Mouse (Mus musculus): ENCODE data around the gene Rgs3. TPM values are rescaled to one million over a fixed set of nuclear protein-coding genes. Genes with fewer than 3 reads are reported as not detected.

Rgs3 gene
- 10 to 100 TPM; 38.9 to 42.2 TPM for total RNA-seq (2021)
- long read RNA-seq, experiment 1, full-length matches to known transcripts = 29 of 52 reads
- long read RNA-seq, experiment 1, partial matches to known transcripts = 12 of 52 reads
- long read RNA-seq, experiment 1, other reads (novel, unspliced or antisense) = 11 of 52 reads
- long read RNA-seq, experiment 2, full-length matches to known transcripts = 46 of 74 reads
- long read RNA-seq, experiment 2, partial matches to known transcripts = 20 of 74 reads
- long read RNA-seq, experiment 2, other reads (novel, unspliced or antisense) = 8 of 74 reads

DNA sequence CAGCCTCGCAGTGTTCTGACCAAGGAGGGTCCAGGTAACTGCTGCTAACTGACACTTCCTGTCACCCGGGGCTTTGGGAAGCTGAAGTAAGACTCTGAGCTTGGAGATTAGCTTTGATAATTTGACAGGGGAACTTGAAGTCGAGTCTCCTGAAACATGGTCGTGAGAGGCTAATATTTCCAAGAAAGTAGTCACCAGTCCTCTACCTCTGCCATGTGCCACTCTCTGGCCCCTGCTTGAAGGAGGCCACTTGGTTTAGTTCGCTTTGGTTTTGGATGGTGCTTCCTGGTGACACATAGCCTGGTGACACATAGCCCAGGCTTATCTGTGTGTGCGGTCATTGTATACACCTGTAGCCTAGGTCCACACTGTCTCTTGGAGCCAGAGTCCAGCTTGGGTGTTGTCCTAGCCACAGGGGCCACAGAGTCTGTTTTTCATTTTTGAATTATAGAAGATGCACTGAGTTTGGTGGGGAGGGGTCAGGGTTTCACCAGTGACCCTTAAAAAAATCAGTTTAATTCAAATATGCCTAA lies at the start of gene Rgs3:
Gene Rgs3 (plus strand): TSS at position 51 of the 533 bp plus-strand sequence.
- intact Hi-C loops (cut with DNase I) = no loop called here
- DNase-seq = no peak

DNA sequence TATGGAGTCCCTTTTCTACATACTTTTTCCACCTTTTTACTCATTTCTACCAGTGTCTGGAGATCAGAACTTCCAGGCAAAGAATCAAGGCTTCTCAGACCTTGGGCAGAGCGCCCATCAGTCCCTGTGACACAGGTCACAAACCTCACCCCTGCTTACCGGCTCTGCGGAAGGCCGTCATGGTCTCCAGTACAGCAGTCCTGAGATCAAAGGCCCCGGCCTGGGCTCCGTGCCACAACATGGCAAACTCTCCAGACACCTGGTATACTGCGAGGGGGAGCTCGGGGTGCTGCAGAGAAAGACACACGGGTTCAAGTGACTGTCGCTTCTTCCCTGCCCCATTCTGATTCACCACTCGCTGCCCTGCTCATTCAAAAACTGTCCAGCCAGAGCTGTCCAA lies 49.7 kb upstream of the Rgs3 start:
- intact Hi-C loops (cut with DNase I) = loop anchor here (5.0 kb wide), 2 partner anchors 53 to 163 kb away; no protein-coding TSS in a partner anchor
- DNase-seq = no peak

DNA sequence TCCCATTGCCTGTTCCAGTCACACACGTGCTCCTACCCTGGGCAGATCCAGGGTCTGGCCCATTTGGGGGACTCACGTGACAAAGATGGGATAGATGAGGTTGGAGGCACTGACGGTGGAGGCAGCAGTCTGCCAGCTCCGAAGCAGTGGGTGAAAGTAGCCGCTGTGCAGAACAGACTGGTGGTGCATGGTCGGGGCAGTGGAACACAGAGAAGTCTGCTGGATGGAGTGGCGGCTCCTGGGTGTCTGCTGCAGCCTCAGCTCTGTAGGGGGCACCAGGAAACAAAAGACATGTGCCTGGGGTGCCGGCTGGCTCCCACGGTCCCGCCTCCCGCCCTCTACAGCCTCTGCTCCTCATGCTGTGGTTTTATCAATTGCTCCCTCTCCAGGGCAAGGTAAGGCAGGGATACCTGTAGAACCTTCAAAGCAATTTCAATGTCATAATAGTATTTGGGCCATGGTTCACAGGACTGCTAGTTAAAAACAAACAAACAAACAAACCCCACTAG lies 45.6 kb upstream of the Rgs3 start:
- intact Hi-C loops (cut with DNase I) = no loop called here
- DNase-seq = no peak

- intact Hi-C loops (cut with DNase I) = loop anchor here (5.0 kb wide), 1 partner anchor 108 kb away; the partner anchor contains the start of genes Cdc26 and Prpf4
- no peak for DNase-seq
Measured at GRCm38 (mm10) chr4:62514995-62515394, 44.7 kb upstream of the Rgs3 start.

GRCm38 (mm10) chr4:62515490-62515889 lies 44.2 kb upstream of the Rgs3 start:
- DNase-seq = no peak
- intact Hi-C loops (cut with DNase I) = loop anchor here (5.0 kb wide), 1 partner anchor 108 kb away; the partner anchor contains the start of genes Cdc26 and Prpf4

DNA sequence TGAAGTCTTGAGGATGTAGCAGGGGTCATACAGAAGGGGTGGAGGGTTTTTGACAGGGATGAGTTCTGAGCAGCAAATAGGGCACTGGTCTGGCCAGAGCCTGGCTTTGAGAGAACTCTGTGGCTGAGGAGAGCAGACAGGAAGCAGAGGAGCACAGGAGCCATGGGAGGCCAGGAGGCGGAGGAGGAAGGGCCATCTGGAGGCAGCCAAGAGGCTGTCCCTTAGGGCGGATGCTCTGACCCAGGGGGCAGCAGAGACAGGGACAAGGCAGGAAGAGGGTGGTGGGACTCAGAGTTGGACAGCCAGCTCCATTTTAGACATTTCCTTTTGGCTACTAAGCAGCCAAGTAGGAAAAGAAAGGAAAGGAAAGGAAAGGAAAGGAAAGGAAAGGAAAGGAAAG lies 43.6 kb upstream of the Rgs3 start:
- intact Hi-C loops (cut with DNase I) = loop anchor here (5.0 kb wide), 1 partner anchor 109 kb away; the partner anchor contains the start of genes Cdc26 and Prpf4
- DNase-seq = peak; percentile 64 to 67

DNA sequence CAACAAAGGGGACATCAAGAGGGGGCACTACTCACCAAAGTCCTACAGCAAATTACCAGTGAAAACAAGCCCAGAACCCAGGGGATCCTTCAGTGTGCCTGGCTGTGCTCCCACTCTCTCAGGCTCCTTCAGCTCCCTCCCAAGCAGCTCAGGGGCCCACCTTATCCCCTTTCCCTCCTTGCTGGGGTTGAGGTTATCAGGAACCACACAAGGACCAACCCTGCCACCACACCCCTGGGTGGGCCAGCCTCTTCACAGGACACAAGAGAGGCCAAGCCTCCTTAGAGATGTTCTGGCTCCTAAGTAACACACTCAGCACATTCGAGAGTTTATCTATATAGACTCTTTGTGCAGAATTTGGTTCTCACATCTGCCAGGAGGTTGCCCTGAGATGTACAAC lies 43.1 kb upstream of the Rgs3 start:
- no peak for DNase-seq

DNA sequence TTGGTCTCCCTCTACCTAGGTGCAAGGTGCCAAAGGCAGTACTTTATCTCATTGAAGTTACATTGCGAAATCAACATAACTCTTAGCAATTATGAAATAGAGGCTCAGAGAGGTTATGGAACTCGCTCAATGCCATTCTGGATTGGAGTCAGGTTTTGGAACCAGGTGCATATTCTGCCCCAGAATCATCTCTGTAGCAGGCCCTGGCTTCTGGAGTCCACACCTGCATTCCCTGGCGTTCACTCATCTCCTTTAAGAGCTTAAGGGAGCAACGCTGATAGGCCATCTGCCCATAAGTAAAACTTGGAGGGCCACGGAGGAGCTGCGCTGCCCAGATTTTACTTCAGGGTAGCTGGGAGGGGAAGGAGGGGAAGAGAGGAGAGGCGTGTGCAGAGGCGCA lies 42.6 kb upstream of the Rgs3 start:
- no peak for DNase-seq
- intact Hi-C loops (cut with DNase I) = loop anchor here (5.0 kb wide), 1 partner anchor 110 kb away; the partner anchor contains the start of genes Cdc26 and Prpf4

More for the DNA sequence above, 43.1 kb upstream of the Rgs3 start:
- intact Hi-C loops (cut with DNase I) = loop anchor here (5.0 kb wide), 1 partner anchor 109 kb away; the partner anchor contains the start of genes Cdc26 and Prpf4

DNA sequence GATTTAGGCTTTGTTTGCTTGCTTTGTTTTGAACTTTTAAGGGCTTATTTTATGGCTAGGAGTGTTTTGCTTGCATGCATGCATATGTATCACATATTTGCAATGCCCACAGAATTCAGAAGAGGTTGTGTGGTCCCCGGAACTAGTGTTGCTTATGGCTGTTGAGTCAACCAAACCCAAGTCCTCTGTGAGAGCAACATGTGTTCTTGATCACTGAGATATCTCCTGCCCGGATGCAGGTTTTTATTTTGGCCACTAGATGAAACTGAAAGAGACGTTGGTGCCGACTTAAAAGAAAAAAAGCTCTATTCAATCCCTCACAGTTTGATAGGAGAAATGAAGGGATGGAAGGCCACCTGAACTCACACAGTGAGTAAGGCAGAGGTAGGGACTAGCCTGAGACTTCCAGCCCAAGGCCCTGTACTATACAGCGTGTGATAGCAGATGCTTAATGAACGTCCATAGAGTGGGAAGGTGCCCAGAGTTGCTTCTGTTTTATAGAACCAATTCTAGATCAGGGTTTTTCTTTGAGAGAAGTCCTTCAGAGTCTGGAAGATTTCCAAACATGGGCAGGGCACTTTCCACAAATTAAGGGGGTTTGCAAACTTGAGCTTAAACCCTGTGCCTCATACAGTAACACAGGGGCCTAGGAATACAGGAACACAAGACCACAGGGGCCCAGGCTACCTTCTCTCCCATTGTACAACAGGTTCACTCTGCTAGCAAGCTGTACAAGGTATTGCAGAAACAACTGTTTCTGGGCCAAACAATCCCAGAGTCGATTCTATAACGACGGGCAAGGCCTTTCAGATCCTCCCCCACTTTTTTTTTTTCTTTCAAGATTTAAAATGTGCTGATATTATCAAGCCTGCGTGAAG lies 41.9 kb upstream of the Rgs3 start:
- intact Hi-C loops (cut with DNase I) = loop anchor here (2.0 to 5.0 kb wide), 2 partner anchors 15 to 110 kb away; partner anchors contain the start of genes Cdc26, Hdhd3 and Prpf4
- DNase-seq = no peak

- intact Hi-C loops (cut with DNase I) = loop anchor here (2.0 to 5.0 kb wide), 2 partner anchors 16 to 111 kb away; partner anchors contain the start of genes Cdc26, Hdhd3 and Prpf4
- DNase-seq = peak in 1 of 2 experiments; percentile 59
Measured at GRCm38 (mm10) chr4:62518416-62519121, 41.1 kb upstream of the Rgs3 start.

- DNase-seq = no peak
- intact Hi-C loops (cut with DNase I) = loop anchor here (2.0 to 5.0 kb wide), 2 partner anchors 16 to 112 kb away; partner anchors contain the start of genes Cdc26, Hdhd3 and Prpf4
Measured at GRCm38 (mm10) chr4:62519122-62519848, 40.4 kb upstream of the Rgs3 start.

- peak; percentile 90 to 91 for DNase-seq
- intact Hi-C loops (cut with DNase I) = loop anchor here (2.0 to 5.0 kb wide), 2 partner anchors 17 to 113 kb away; partner anchors contain the start of genes Cdc26, Hdhd3 and Prpf4
Measured at GRCm38 (mm10) chr4:62519849-62520233, 39.8 kb upstream of the Rgs3 start, which contains the start of gene Alad. TSS of gene Alad (minus strand) at chr4:62519918.

- intact Hi-C loops (cut with DNase I) = no loop called here
- DNase-seq = no peak
Measured at GRCm38 (mm10) chr4:62520892-62521400, 38.7 kb upstream of the Rgs3 start.

GRCm38 (mm10) chr4:62524651-62525488 lies 34.8 kb upstream of the Rgs3 start, which contains the start of the genes Pole3 and 4933430I17Rik:
TSS of gene Pole3 (minus strand) at chr4:62525068.
TSS of gene 4933430I17Rik (plus strand) at chr4:62525369.
- DNase-seq = peak; percentile 97 to 99
- intact Hi-C loops (cut with DNase I) = no loop called here

DNA sequence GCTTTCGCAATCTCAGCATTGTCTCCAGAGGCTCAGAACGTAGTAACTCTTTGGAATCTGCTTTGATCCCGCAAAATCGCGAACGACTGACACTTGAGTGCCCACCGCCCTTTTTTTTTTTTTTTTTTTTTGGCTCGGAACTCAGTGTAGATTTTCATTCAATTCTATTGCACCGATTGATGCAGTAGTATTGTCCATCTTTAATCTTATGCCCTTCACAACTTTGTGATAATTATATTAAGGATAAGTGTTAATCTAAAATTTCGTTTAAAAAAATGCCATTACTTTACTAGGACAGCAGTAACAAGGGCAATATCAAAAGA lies 34.2 kb upstream of the Rgs3 start:
- DNase-seq = no peak
- intact Hi-C loops (cut with DNase I) = no loop called here

GRCm38 (mm10) chr4:62526256-62526655 lies 33.4 kb upstream of the Rgs3 start:
- DNase-seq = no peak
- intact Hi-C loops (cut with DNase I) = no loop called here

DNA sequence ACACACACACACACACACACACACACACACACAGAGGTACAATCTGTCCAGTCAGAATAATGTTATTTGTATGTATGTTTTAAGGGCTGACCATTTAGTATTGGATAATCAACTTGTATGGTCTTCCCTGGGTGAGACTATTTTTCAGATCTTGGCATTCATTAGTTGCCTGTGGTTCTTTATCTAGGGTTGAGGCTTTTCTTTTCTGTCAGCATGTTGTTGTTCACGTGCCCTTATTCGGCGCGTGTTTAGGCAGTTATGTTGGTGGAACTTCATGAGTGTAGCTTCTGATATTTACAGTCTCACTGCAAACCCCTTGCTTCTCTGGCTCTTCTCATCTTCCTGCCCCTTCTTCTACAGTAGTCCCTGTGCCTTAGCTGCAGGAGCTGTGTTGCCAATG lies 32.0 kb upstream of the Rgs3 start:
- intact Hi-C loops (cut with DNase I) = no loop called here

DNA sequence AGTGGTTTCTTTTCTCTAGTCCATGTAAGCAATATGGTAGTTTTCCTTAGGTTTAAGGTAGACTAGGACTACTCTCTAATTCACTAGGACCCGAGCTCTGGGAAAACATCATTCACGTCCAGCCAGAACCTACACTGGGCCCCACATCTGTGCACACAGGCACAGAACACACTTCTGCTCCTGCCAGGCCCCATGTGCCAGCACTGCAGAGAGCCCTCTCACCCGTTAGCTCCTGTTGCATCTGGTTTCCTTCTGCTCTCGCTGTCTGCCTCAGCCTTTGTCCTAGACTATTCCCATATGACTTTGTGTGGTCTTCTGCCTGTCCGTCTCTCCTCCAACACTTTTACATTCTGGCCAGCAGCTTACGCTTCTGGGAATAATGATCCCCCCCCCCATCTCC lies 25.9 kb upstream of the Rgs3 start:
- intact Hi-C loops (cut with DNase I) = no loop called here
- no peak for DNase-seq

More for the DNA sequence above, 32.0 kb upstream of the Rgs3 start:
- DNase-seq = no peak

Data from heart, postnatal 14 days (tissue).